Mouse (Mus musculus) kidney, postnatal 36 days (tissue): Measurements from ENCODE around the gene Gpr108.

ENCODE experiments used
- DNase-seq, 2 experiments: peaks; one replicate each; pipeline ENCODE4 v3.0.0; 2021 to 2022; ENCODE audit warnings: mixed read lengths in 2 of 2

Gpr108 gene

GRCm38 (mm10) chr17:57243650-57244370 is 4.4 kb downstream of the Gpr108 start:
- DNase-seq = no peak

GRCm38 (mm10) chr17:57237181-57237580 is 11.1 kb downstream of the Gpr108 start:
- no peak for DNase-seq

GRCm38 (mm10) chr17:57235803-57236202 is 12.4 kb downstream of the Gpr108 start:
- no peak for DNase-seq

GRCm38 (mm10) chr17:57234254-57234928 is 13.9 kb downstream of the Gpr108 start:
- DNase-seq = peak; percentile 69 to 73

GRCm38 (mm10) chr17:57233038-57233437 is 15.2 kb downstream of the Gpr108 start:
- DNase-seq = peak; percentile 89 to 93

GRCm38 (mm10) chr17:57232200-57232599 is 16.0 kb downstream of the Gpr108 start:
- DNase-seq = no peak

GRCm38 (mm10) chr17:57231321-57231771 is 16.9 kb downstream of the Gpr108 start:
- DNase-seq = peak in 1 of 2 experiments; percentile 54

- DNase-seq = peak; percentile 67 to 79
Measured at GRCm38 (mm10) chr17:57230728-57231125, 17.5 kb downstream of the Gpr108 start.

- peak in 1 of 2 experiments; percentile 39 for DNase-seq
Measured at GRCm38 (mm10) chr17:57229851-57230727, 18.2 kb downstream of the Gpr108 start.

GRCm38 (mm10) chr17:57228873-57229272 is 19.4 kb downstream of the Gpr108 start:
- DNase-seq = no peak

GRCm38 (mm10) chr17:57228014-57228413 is 20.2 kb downstream of the Gpr108 start, which contains the start of gene C3:
C3 (minus strand) TSS chr17:57228136.
- peak; percentile 66 to 67 for DNase-seq

GRCm38 (mm10) chr17:57227468-57227867 is 20.8 kb downstream of the Gpr108 start:
- no peak for DNase-seq

GRCm38 (mm10) chr17:57223313-57223712 is 24.9 kb downstream of the Gpr108 start:
- no peak for DNase-seq

GRCm38 (mm10) chr17:57221911-57222310 is 26.3 kb downstream of the Gpr108 start:
- no peak for DNase-seq

- DNase-seq = peak; percentile 59 to 76
Measured at GRCm38 (mm10) chr17:57219884-57220207, 28.4 kb downstream of the Gpr108 start.

GRCm38 (mm10) chr17:57219167-57219883 is 28.9 kb downstream of the Gpr108 start:
- DNase-seq = peak; percentile 74 to 91

- no peak for DNase-seq
Measured at GRCm38 (mm10) chr17:57218335-57218900, 29.8 kb downstream of the Gpr108 start.

- DNase-seq = peak in 1 of 2 experiments; percentile 38
Measured at GRCm38 (mm10) chr17:57214676-57215387, 33.4 kb downstream of the Gpr108 start.

- DNase-seq = no peak
Measured at GRCm38 (mm10) chr17:57211501-57211900, 36.7 kb downstream of the Gpr108 start.

GRCm38 (mm10) chr17:57209330-57209729 is 38.9 kb downstream of the Gpr108 start:
- DNase-seq = peak in 1 of 2 experiments; percentile 35

GRCm38 (mm10) chr17:57207938-57208337 is 40.3 kb downstream of the Gpr108 start:
- DNase-seq = peak; percentile 75 to 78
